11 mouse cellular contexts compared by ENCODE assay signal in the genomic region with DNA sequence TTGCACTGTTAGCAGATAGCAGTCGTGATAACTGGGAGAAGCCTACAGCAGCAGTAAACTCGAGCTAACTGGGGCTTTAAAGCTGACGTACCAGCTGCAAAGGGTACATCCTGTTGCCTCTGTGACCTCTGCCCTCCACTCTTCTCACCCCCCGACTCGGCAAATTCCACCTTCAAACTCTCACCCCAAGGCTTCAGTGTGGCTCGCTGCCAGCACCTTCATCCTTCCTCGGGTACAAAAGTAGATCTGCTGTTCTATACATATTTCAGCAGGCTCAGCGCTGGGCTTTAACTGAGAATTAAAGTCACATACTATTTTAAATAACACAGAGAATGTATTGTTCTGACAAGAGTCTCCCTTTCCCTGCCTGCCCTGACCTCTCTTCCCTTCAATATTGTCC.
DNase-seq lines count a peak whose midpoint lies in the region; ATAC-seq and TF ChIP-seq lines count a peak whose summit lies in the region.
"Had no signal": no experiment of that assay in that cellular context is flagged by ENCODE, and none has a peak within 500 bp of the region (broad histone marks: within the 10 kb centered on the region; RNA-seq: fewer than 3 reads in every experiment).

No protein-coding gene starts in this region.

- H3K27ac ChIP-seq in forebrain, postnatal 0 days (ENCODE audit: low read depth, low read length) = no peak overlapping the region
- no peak overlapping the region for H3K27ac ChIP-seq in forebrain, embryonic 14.5 days (ENCODE audit: low read depth, low read length)
- H3K27ac ChIP-seq in hindbrain, embryonic 11.5 days (ENCODE audit: low read depth, low read length) = no peak overlapping the region
- peak overlapping the region; percentile 29; the same call in 1 of the 2 replicates for H3K27ac ChIP-seq in midbrain, embryonic 15.5 days
- H3K27ac ChIP-seq: layer of hippocampus, adult 2 months had no signal

- no peak for DNase-seq in forebrain, postnatal 0 days
- DNase-seq in forebrain, embryonic 14.5 days (ENCODE audit: low spot score) = no peak
- peak; percentile 26 for DNase-seq in CD4-positive helper T cell, adult 2 months (ENCODE audit: low read depth, low spot score)
- DNase-seq in hindbrain, embryonic 11.5 days (ENCODE audit: low spot score) = peak; percentile 31
- DNase-seq in left cerebral cortex, postnatal 14 days (ENCODE audit: low spot score in 2 of 2) = no peak
- DNase-seq in adrenal gland, postnatal 10 days = no peak
- DNase-seq in gastrocnemius, postnatal 4 days (ENCODE audit: low spot score in 2 of 2) = no peak
- DNase-seq: B cell, adult 2 months; lung, postnatal 4 days had no signal

- peak overlapping the region; percentile 6; the same call in 1 of the 2 replicates for H3K4me2 ChIP-seq in forebrain, postnatal 0 days (ENCODE audit: low read depth)
- H3K4me2 ChIP-seq in forebrain, embryonic 14.5 days (ENCODE audit: low read length) = no peak overlapping the region
- H3K4me2 ChIP-seq in hindbrain, embryonic 11.5 days (replicated peaks; ENCODE audit: low read depth, low read length) = no peak overlapping the region
- H3K4me2 ChIP-seq in midbrain, embryonic 15.5 days = peak overlapping the region; percentile 38

- no peaks in the 10 kb centered on the region for H3K27me3 ChIP-seq in forebrain, postnatal 0 days (ENCODE audit: insufficient read depth, low read length)
- H3K27me3 ChIP-seq in forebrain, embryonic 14.5 days (replicated peaks; ENCODE audit: control insufficient read depth, insufficient read depth, low read length) = no peaks in the 10 kb centered on the region
- H3K27me3 ChIP-seq in hindbrain, embryonic 11.5 days (ENCODE audit: control insufficient read depth, insufficient read depth, low read length) = no peaks in the 10 kb centered on the region
- no peaks in the 10 kb centered on the region for H3K27me3 ChIP-seq in midbrain, embryonic 15.5 days (replicated peaks)

- no peaks in the 10 kb centered on the region for H3K4me1 ChIP-seq in forebrain, postnatal 0 days (ENCODE audit: insufficient read depth)
- no peaks in the 10 kb centered on the region for H3K4me1 ChIP-seq in forebrain, embryonic 14.5 days (ENCODE audit: control insufficient read depth, insufficient read depth, low read length)
- no peaks in the 10 kb centered on the region for H3K4me1 ChIP-seq in hindbrain, embryonic 11.5 days (replicated peaks; ENCODE audit: control insufficient read depth, insufficient read depth, low read length)
- peaks cover 34% of the 10 kb centered on the region for H3K4me1 ChIP-seq in midbrain, embryonic 15.5 days

- ATAC-seq in forebrain, postnatal 0 days = no peak
- no peak for ATAC-seq in forebrain, embryonic 14.5 days
- no peak for ATAC-seq in hindbrain, embryonic 11.5 days (ENCODE audit: low FRiP score)
- no peak for ATAC-seq in midbrain, embryonic 15.5 days (replicated peaks)

- 19% methylated on average over 8 of the region's 8 CpGs for WGBS in forebrain, postnatal 0 days
- 22% methylated on average over 8 of the region's 8 CpGs for WGBS in forebrain, embryonic 14.5 days
- WGBS in hindbrain, embryonic 11.5 days = 13% methylated on average over 8 of the region's 8 CpGs
- 8% methylated on average over 8 of the region's 8 CpGs for WGBS in midbrain, embryonic 15.5 days

- no peaks in the 10 kb centered on the region for H3K36me3 ChIP-seq in forebrain, postnatal 0 days (ENCODE audit: insufficient read depth)
- no peaks in the 10 kb centered on the region for H3K36me3 ChIP-seq in forebrain, embryonic 14.5 days (ENCODE audit: control insufficient read depth, insufficient read depth, low read length)
- no peaks in the 10 kb centered on the region for H3K36me3 ChIP-seq in hindbrain, embryonic 11.5 days (ENCODE audit: control insufficient read depth, insufficient read depth, low read length)
- no peaks in the 10 kb centered on the region for H3K36me3 ChIP-seq in midbrain, embryonic 15.5 days (replicated peaks)

- H3K4me3 ChIP-seq in forebrain, postnatal 0 days (ENCODE audit: low read depth, low read length) = no peak overlapping the region
- no peak overlapping the region for H3K4me3 ChIP-seq in forebrain, embryonic 14.5 days (ENCODE audit: low read depth, low read length)
- H3K4me3 ChIP-seq in hindbrain, embryonic 11.5 days (ENCODE audit: low read depth, low read length) = no peak overlapping the region
- H3K4me3 ChIP-seq in midbrain, embryonic 15.5 days = 0 out of 2 replicates have a peak overlapping the region, but pooled peaks have one; percentile 4
- H3K4me3 ChIP-seq: layer of hippocampus, adult 2 months had no signal

- intact Hi-C loops in left cerebral cortex, postnatal 14 days (cut with DNase I) = no loop called here

- no peak for TF ChIP-seq CTCF in forebrain, postnatal 0 days (IDR thresholded peaks at IDR 0.05; ENCODE audit: low read depth)

- H3K9me3 ChIP-seq in forebrain, postnatal 0 days (ENCODE audit: low read length) = no peaks in the 10 kb centered on the region
- H3K9me3 ChIP-seq in forebrain, embryonic 14.5 days (replicated peaks; ENCODE audit: control insufficient read depth, low read length) = no peaks in the 10 kb centered on the region
- H3K9me3 ChIP-seq in hindbrain, embryonic 11.5 days (ENCODE audit: control insufficient read depth, low read length) = no peaks in the 10 kb centered on the region
- H3K9me3 ChIP-seq in midbrain, embryonic 15.5 days = no peaks in the 10 kb centered on the region

- H3K9ac ChIP-seq in forebrain, postnatal 0 days = no peak overlapping the region
- H3K9ac ChIP-seq in forebrain, embryonic 14.5 days (ENCODE audit: low read length) = no peak overlapping the region
- no peak overlapping the region for H3K9ac ChIP-seq in hindbrain, embryonic 11.5 days (ENCODE audit: low read depth, low read length)
- H3K9ac ChIP-seq in midbrain, embryonic 15.5 days = 0 out of 2 replicates have a peak overlapping the region, but pooled peaks have one; percentile 14

Comparison
In these comparisons a context has a peak if more than half of its experiments do, and no peak if none do; other contexts are left out.
1. H3K4me2 ChIP-seq: peak in forebrain, postnatal 0 days (single experiment) and midbrain, embryonic 15.5 days (single experiment); none in forebrain, embryonic 14.5 days (single experiment) and hindbrain, embryonic 11.5 days (single experiment).
2. DNase-seq: peak in CD4-positive helper T cell, adult 2 months (single experiment) and hindbrain, embryonic 11.5 days (single experiment); none in forebrain, postnatal 0 days (single experiment), forebrain, embryonic 14.5 days (single experiment), left cerebral cortex, postnatal 14 days (0 of 2), adrenal gland, postnatal 10 days (single experiment) and gastrocnemius, postnatal 4 days (0 of 2).